Mouse (Mus musculus) limb, embryonic 10.5 days (tissue): ENCODE data around the gene Hid1. TPM values are rescaled to one million over a fixed set of nuclear protein-coding genes. Genes with fewer than 3 reads are reported as not detected.

ENCODE experiments used
- DNase-seq: peaks from one replicate; pipeline ENCODE4 v3.0.0-alpha.2; 2017; ENCODE audit warnings: low spot score
- H3K27ac ChIP-seq: fragments of 300-500 bp; sonication (generic); 2 replicates; pipeline ENCODE4 v1.5.1; 2016; ENCODE audit warnings: mild to moderate bottlenecking
- H3K27me3 ChIP-seq: fragments of 300-500 bp; sonication (generic); 2 replicates; pipeline ENCODE4 v1.6.1; 2016; ENCODE audit warnings: low read depth, mild to moderate bottlenecking; ENCODE audit not compliant: poor library complexity, severe bottlenecking
- H3K36me3 ChIP-seq: fragments of 300-500 bp; sonication (generic); 2 replicates; pipeline ENCODE4 v1.6.1; 2016; ENCODE audit warnings: mild to moderate bottlenecking, moderate library complexity
- H3K4me1 ChIP-seq: fragments of 300-500 bp; sonication (generic); 2 replicates; pipeline ENCODE4 v1.6.1; 2016
- H3K4me3 ChIP-seq: fragments of 300-500 bp; sonication (generic); 2 replicates; pipeline ENCODE4 v1.5.1; 2016; ENCODE audit warnings: mild to moderate bottlenecking, moderate library complexity
- H3K9me3 ChIP-seq: fragments of 300-500 bp; sonication (generic); replicated peaks from 2 replicates; pipeline ENCODE4 v1.6.1; 2016; ENCODE audit warnings: mild to moderate bottlenecking
- WGBS: fragments of 180-500 bp; shearing (Covaris S2); methylation state at CpG from one replicate; pipeline ENCODE4 v1.1.7; 2016; 5-methylcytosine and 5-hydroxymethylcytosine counted together
- polyA plus RNA-seq: library from polyadenylated mRNA; unstranded; fragments of >200 nt; fragmentation: Nextera tagmentation; extraction: Ambion mirVana; gene quantifications from 2 replicates; pipeline ENCODE4 v1.2.1, GENCODE M21; 2016

Hid1 gene
- polyA plus RNA-seq, 1 experiment from 2014 or later, result 2.9 TPM

GRCm38 (mm10) chr11:115319704-115320383, 47.7 kb downstream of the Hid1 start:
- Histone ChIP-seq H3K27me3 (peaks cover 100% of the 10 kb centered on the region), H3K4me3 (peak overlapping the region; percentile 7; the same call in 1 of the 2 replicates), H3K9me3 (no peaks in the 10 kb centered on the region), H3K4me1 (peaks cover 39% of the 10 kb centered on the region), H3K36me3 (no peaks in the 10 kb centered on the region), H3K27ac (no peak overlapping the region)
- 8% methylated on average over 18 of the region's 18 CpGs for WGBS
- no peak for DNase-seq

- Histone ChIP-seq H3K4me3 (peak overlapping the region; percentile 6), H3K27me3 (peaks cover 100% of the 10 kb centered on the region), H3K4me1 (peaks cover 36% of the 10 kb centered on the region), H3K27ac (no peak overlapping the region), H3K9me3 (no peaks in the 10 kb centered on the region), H3K36me3 (no peaks in the 10 kb centered on the region)
- peak; percentile 54 for DNase-seq
- 5% methylated on average over 63 of the region's 63 CpGs for WGBS
Observed at GRCm38 (mm10) chr11:115318245-115319027, 49.1 kb downstream of the Hid1 start.

GRCm38 (mm10) chr11:115317204-115317603, 50.4 kb downstream of the Hid1 start:
- no peaks in the 10 kb centered on the region for H3K9me3 ChIP-seq
- no peak overlapping the region for H3K4me3 ChIP-seq
- H3K27ac ChIP-seq, result no peak overlapping the region
- WGBS, result 63% methylated on average over 7 of the region's 7 CpGs
- H3K4me1 ChIP-seq, result peaks cover 24% of the 10 kb centered on the region
- H3K36me3 ChIP-seq, result no peaks in the 10 kb centered on the region
- no peak for DNase-seq
- H3K27me3 ChIP-seq, result peaks cover 100% of the 10 kb centered on the region

GRCm38 (mm10) chr11:115314249-115314648, 53.3 kb downstream of the Hid1 start:
- no peak for DNase-seq
- H3K27me3 ChIP-seq, result peaks cover 93% of the 10 kb centered on the region
- 51% methylated on average over 2 of the region's 2 CpGs for WGBS
- no peaks in the 10 kb centered on the region for H3K36me3 ChIP-seq
- H3K4me3 ChIP-seq, result no peak overlapping the region
- peaks cover 12% of the 10 kb centered on the region for H3K4me1 ChIP-seq
- no peaks in the 10 kb centered on the region for H3K9me3 ChIP-seq
- H3K27ac ChIP-seq, result no peak overlapping the region

GRCm38 (mm10) chr11:115308781-115309180, 58.8 kb downstream of the Hid1 start:
- Histone ChIP-seq H3K36me3 (no peaks in the 10 kb centered on the region), H3K27ac (no peak overlapping the region), H3K4me1 (peaks cover 7% of the 10 kb centered on the region), H3K4me3 (no peak overlapping the region), H3K9me3 (no peaks in the 10 kb centered on the region), H3K27me3 (peaks cover 82% of the 10 kb centered on the region)
- 70% methylated on average over 1 of the region's 1 CpGs for WGBS
- no peak for DNase-seq

- Histone ChIP-seq H3K27ac (no peak within 1 kb of the TSS), H3K9me3 (no peaks in the 10 kb centered on the region), H3K4me3 (no peak within 1 kb of the TSS), H3K36me3 (no peaks in the 10 kb centered on the region), H3K4me1 (peaks cover 7% of the 10 kb centered on the region), H3K27me3 (peaks cover 63% of the 10 kb centered on the region)
- no peak for DNase-seq
- 20% methylated on average over 8 of the region's 8 CpGs for WGBS
Observed at GRCm38 (mm10) chr11:115306863-115307262, 60.7 kb downstream of the Hid1 start, which contains the start of gene Otop2. Gene Otop2, plus strand, starts transcription at chr11:115307163.

GRCm38 (mm10) chr11:115303167-115303566, 64.4 kb downstream of the Hid1 start:
- peaks cover 55% of the 10 kb centered on the region for H3K27me3 ChIP-seq

GRCm38 (mm10) chr11:115301351-115301750, 66.2 kb downstream of the Hid1 start:
- no peak for DNase-seq
- Histone ChIP-seq H3K4me1 (peaks cover 10% of the 10 kb centered on the region), H3K9me3 (no peaks in the 10 kb centered on the region), H3K36me3 (no peaks in the 10 kb centered on the region), H3K27me3 (peaks cover 55% of the 10 kb centered on the region), H3K27ac (no peak overlapping the region), H3K4me3 (no peak overlapping the region)
- 94% methylated on average over 2 of the region's 2 CpGs for WGBS

More at GRCm38 (mm10) chr11:115303167-115303566, 64.4 kb downstream of the Hid1 start:
- H3K27ac ChIP-seq, result no peak overlapping the region
- no peaks in the 10 kb centered on the region for H3K36me3 ChIP-seq
- peaks cover 7% of the 10 kb centered on the region for H3K4me1 ChIP-seq
- H3K4me3 ChIP-seq, result no peak overlapping the region
- no peak for DNase-seq
- 67% methylated on average over 8 of the region's 8 CpGs for WGBS
- no peaks in the 10 kb centered on the region for H3K9me3 ChIP-seq

GRCm38 (mm10) chr11:115300745-115301144, 66.8 kb downstream of the Hid1 start:
- H3K9me3 ChIP-seq, result no peaks in the 10 kb centered on the region
- 77% methylated on average over 4 of the region's 4 CpGs for WGBS
- H3K36me3 ChIP-seq, result no peaks in the 10 kb centered on the region
- H3K4me3 ChIP-seq, result no peak overlapping the region
- no peak overlapping the region for H3K27ac ChIP-seq
- no peak for DNase-seq
- H3K27me3 ChIP-seq, result peaks cover 55% of the 10 kb centered on the region
- H3K4me1 ChIP-seq, result peaks cover 10% of the 10 kb centered on the region

- WGBS, result 59% methylated on average over 8 of the region's 8 CpGs
- H3K27ac ChIP-seq, result no peak overlapping the region
- H3K4me3 ChIP-seq, result no peak overlapping the region
- no peaks in the 10 kb centered on the region for H3K9me3 ChIP-seq
- no peaks in the 10 kb centered on the region for H3K36me3 ChIP-seq
- peaks cover 47% of the 10 kb centered on the region for H3K27me3 ChIP-seq
- no peak for DNase-seq
- peaks cover 10% of the 10 kb centered on the region for H3K4me1 ChIP-seq
Observed at GRCm38 (mm10) chr11:115298160-115298559, 69.4 kb downstream of the Hid1 start.

Other genes starting within 250 kb of the Hid1 start
- 0.06 TPM in 1 of 2 replicates, not detected in the other for gene Cd300lf, start 233.8 kb downstream of the Hid1 start, polyA plus RNA-seq
- gene Slc9a3r1, start 204.4 kb downstream of the Hid1 start, polyA plus RNA-seq, result 30.7 and 32.2 TPM in 2 replicates
- gene Tmem104, start 180.3 kb downstream of the Hid1 start, polyA plus RNA-seq, result 9.1 and 9.8 TPM in 2 replicates
- gene Nat9, start 179.9 kb downstream of the Hid1 start, polyA plus RNA-seq, result 15.6 and 22.7 TPM in 2 replicates
- gene Grin2c, start 100.5 kb downstream of the Hid1 start, polyA plus RNA-seq, result 0.11 and 0.34 TPM in 2 replicates
- gene Fdxr, start 90.7 kb downstream of the Hid1 start, polyA plus RNA-seq, result 18.2 and 19.3 TPM in 2 replicates
- 0.06 and 0.13 TPM in 2 replicates for gene Fads6, start 70.1 kb downstream of the Hid1 start, polyA plus RNA-seq
- gene Otop2, start 60.6 kb downstream of the Hid1 start, polyA plus RNA-seq, result not detected in 2 replicates
- gene Ush1g, start 45.7 kb downstream of the Hid1 start, polyA plus RNA-seq, result not detected in 2 replicates
- gene Otop3, start 33.0 kb downstream of the Hid1 start, polyA plus RNA-seq, result not detected in 2 replicates
- 15.2 and 16.4 TPM in 2 replicates for gene Cdr2l, start 14.2 kb upstream of the Hid1 start, polyA plus RNA-seq
- gene Mrpl58, start 36.0 kb upstream of the Hid1 start, polyA plus RNA-seq, result 202 and 220 TPM in 2 replicates
- gene Atp5h, start 52.2 kb upstream of the Hid1 start, polyA plus RNA-seq, result 862 and 900 TPM in 2 replicates
- 13.6 and 18.3 TPM in 2 replicates for gene Kctd2, start 52.4 kb upstream of the Hid1 start, polyA plus RNA-seq
- 0.18 and 0.26 TPM in 2 replicates for gene Trim80, start 72.8 kb upstream of the Hid1 start, polyA plus RNA-seq
- gene Slc16a5, start 94.7 kb upstream of the Hid1 start, polyA plus RNA-seq, result 0.23 and 0.25 TPM in 2 replicates
- gene Armc7, start 107.9 kb upstream of the Hid1 start, polyA plus RNA-seq, result 7.0 and 9.9 TPM in 2 replicates
- 66.2 and 83.5 TPM in 2 replicates for gene Nt5c, start 124.1 kb upstream of the Hid1 start, polyA plus RNA-seq
- 483 and 492 TPM in 2 replicates for gene Jpt1, start 146.6 kb upstream of the Hid1 start, polyA plus RNA-seq
- gene Sumo2, start 168.5 kb upstream of the Hid1 start, polyA plus RNA-seq, result 1,406 and 1,458 TPM in 2 replicates
- gene Nup85, start 196.7 kb upstream of the Hid1 start, polyA plus RNA-seq, result 257 and 275 TPM in 2 replicates
- gene Mrps7, start 236.2 kb upstream of the Hid1 start, polyA plus RNA-seq, result 108 and 120 TPM in 2 replicates
- gene Gga3, start 236.3 kb upstream of the Hid1 start, polyA plus RNA-seq, result 30.8 and 34.9 TPM in 2 replicates
- 16.2 and 18.2 TPM in 2 replicates for gene Mif4gd, start 245.2 kb upstream of the Hid1 start, polyA plus RNA-seq